Mouse (Mus musculus) urinary bladder, postnatal 25 days (tissue): ENCODE data around the gene Mycbp2.

ENCODE experiments used
- DNase-seq: peaks from one replicate; pipeline ENCODE4 v3.0.0; 2022; ENCODE audit warnings: low spot score

The Mycbp2 gene

DNA sequence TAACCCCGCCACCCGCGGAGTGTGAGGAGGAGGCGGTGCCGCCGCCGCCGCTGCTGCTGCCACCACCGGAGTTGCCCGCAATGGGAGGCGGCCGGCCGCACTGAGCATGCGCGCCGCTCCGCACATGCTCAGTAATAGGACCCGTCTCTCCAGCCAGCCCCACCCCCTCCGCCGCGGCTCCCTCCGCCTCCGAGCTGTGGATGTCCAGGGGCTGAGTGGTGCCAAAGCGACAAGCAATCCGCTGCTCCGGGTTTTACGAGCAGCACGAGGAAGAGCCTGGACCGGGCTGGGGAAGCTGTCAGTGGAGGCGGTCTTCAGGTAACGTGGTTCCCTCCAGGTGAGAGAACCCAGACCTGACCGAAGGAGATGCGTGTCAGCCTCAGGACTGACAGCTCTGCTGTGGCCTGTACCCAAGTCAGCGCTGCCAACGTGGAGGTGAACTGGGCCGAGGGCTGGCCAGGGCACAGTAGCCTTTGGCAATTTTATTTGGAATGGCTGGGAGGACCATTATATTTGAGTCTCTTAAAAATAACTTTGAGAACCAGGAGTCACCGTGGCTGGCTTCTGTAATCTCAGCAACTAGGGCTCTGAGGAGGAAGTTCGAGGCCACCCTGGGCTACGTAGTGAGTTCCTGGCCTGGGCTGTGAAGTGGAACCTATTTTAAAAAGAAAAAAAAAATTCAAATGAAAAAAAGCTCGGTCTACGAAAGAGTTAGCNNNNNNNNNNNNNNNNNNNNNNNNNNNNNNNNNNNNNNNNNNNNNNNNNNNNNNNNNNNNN lies at the start of gene Mycbp2:
TSS of gene Mycbp2 (minus strand) at position 86 of the 777 bp plus-strand sequence.
- DNase-seq = peak; percentile 96

- no peak for DNase-seq
Observed at GRCm38 (mm10) chr14:103392391-103392790, 45.8 kb upstream of the Mycbp2 start.

DNA sequence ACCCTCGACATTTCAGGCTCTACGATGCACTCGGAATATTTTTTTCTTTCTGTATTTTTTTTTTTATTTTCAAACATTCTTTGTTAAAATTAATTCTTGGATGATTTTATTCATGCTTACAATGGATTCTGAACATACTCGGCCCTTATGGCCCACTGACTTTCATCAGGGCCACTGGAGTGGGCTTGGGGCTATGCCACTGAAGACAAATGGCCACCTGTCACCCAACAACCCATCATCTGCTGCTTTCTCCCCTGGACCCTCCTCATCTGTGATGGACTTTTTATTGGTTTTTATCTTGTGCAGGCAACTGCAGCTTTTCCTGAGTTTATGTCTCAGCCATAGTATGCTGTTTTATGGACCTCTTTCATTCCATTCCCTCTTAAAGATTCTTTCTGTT lies 40.8 kb upstream of the Mycbp2 start:
- DNase-seq = no peak

- peak; percentile 36 for DNase-seq
Observed at GRCm38 (mm10) chr14:103386871-103387270, 40.3 kb upstream of the Mycbp2 start.

- no peak for DNase-seq
Observed at GRCm38 (mm10) chr14:103385084-103385610, 38.5 kb upstream of the Mycbp2 start.

GRCm38 (mm10) chr14:103378703-103379102 lies 32.1 kb upstream of the Mycbp2 start:
- no peak for DNase-seq

DNA sequence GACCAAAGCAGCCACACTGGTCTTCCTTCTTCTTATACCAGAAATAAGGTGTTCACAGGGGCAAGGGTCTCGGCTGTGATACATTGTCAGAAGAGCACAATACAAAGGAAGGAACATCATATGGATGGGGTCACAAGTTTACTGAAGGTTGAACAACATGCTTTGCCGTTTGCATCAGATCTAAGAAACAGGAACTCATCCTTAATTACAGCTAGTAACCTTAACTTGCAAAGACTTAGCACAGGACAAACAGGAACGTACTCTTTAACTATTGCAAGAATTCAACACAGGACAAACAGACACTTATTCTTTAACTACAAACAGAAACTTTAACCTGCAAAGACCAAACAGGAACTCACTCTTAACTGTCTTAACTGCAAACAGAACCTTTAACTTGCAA lies 30.2 kb upstream of the Mycbp2 start:
- no peak for DNase-seq

DNA sequence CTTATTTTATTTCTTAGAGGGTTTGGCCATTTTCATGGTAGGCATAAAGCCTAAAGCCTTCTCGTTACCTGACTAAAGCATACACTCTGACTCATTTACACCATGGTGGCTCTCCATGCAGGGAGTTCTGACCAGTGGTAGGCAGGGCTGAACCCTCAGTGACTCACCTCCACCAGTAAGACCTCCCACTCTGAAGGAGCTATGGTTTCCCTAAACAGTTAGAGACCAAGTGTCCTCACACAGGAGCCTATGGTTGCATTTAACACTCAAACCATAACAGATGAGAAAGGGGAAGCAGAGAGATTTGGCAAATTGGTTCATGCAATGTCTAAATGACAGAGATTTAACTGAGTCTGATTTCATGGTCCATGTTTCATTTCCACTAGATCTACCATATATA lies 28.9 kb upstream of the Mycbp2 start:
- DNase-seq = no peak

GRCm38 (mm10) chr14:103363199-103363598 lies 16.6 kb upstream of the Mycbp2 start:
- no peak for DNase-seq

DNA sequence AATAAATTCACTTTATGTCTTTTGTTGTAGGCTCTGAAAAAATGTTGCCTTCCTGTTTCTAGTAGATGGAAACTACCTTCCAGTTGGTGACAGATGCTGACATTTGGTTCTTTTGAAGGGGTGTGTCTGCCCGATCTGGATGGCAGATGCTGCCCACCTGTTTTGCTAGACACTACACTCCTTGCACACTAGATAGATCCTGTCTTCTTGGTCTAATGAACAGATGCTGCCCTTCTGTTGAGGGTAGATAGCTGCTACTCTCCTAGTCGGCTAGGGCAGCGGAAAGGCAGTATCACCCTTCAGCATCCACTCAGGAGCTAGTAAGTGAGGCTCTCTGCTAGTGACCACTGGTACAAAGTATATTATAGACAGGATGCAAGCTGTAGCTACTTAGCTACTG lies 9.5 kb upstream of the Mycbp2 start:
- DNase-seq = no peak

DNA sequence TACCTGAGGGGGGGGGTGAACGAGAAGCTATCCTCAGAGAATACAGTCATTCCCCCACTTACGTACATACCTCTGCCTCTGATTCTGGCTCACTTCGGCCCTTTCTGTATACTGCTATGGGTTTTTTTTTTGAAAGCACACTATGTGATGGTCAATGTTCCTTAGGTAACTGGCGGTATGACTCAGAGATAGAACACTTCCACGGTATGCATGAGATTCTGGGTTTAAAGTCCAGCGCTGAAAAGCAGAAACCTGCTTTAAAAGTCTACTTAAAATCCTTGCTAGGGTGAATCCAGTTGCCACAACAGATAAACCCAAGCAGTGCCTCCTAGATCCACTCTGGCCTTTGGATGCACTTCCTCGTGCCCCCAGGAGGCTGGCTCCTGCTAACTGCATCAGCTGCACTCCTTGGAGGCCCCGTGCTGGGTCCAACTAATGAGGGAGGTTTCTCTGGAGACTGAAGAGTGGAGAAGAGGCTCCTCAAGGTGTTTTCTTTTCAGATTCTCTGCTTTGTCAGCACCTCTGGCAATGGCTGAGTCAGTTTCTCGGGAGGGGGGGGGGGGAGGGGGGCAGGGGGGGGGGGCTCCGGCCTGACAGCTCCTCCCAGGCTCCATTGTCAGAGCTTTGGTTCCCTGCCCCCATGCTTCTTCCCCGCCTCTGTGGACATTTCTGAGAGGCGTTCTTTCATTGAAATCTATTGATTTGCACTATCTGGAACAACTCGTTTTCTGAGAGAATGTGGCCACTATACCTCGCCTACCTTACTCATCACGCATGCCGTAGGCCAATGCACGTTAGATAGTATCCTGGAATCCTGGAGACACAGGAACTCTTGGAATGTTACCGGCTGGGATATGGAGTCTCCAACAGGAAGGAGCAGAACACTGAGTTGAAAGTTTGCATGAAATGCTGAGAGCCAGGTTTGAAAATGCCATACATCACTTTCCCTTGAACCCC lies 8.1 kb upstream of the Mycbp2 start:
- no peak for DNase-seq

GRCm38 (mm10) chr14:103345858-103346728 lies 521 bp downstream of the Mycbp2 start:
- peak; percentile 47 for DNase-seq

- no peak for DNase-seq
Observed at GRCm38 (mm10) chr14:103345486-103345857, 1.1 kb downstream of the Mycbp2 start.

DNA sequence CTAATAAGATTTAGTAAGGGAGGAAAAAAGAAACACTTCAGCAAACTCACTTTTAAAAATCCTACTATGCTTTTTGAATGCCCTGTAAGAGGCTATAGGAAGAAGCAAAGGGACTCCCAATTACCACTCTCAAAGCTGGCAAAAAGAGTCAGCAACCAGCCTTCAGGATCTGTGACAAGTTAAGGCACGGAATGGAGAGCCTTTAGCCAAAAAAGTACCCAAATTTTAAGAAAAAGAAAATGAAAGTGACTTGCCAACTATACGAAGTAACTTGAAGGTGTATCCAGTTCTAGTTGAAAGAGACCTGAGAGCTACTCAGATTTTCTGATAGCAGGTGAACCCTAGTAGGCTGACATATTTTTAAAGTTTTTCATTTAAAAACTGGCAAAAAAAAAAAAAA lies 1.6 kb downstream of the Mycbp2 start:
- DNase-seq = no peak

- no peak for DNase-seq
Observed at GRCm38 (mm10) chr14:103343791-103344190, 2.8 kb downstream of the Mycbp2 start.

GRCm38 (mm10) chr14:103341385-103342294 lies 5.0 kb downstream of the Mycbp2 start:
- DNase-seq = no peak

DNA sequence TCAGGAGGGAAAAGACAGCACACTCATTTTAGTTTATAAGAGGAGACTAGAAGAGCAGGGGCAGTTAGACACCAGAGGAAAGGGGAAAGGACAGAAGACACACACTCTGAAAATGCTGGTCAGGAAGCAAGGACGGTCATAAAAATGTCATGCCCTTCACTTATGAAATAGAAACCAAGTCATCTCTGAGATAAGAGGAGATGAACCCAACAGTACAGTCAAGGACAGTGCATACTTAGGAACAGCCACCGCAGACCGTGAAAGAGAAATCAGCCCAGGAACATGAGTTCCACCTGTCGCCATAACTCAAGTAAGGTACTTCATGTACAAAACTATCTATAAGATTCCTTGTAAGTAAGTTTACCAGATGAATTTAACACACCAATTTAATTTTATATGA lies 33.7 kb downstream of the Mycbp2 start:
- DNase-seq = no peak

- no peak for DNase-seq
Observed at GRCm38 (mm10) chr14:103296227-103296626, 50.4 kb downstream of the Mycbp2 start.

- DNase-seq = no peak
Observed at GRCm38 (mm10) chr14:103286650-103287049, 60.0 kb downstream of the Mycbp2 start.

- DNase-seq = no peak
Observed at GRCm38 (mm10) chr14:103276667-103277066, 69.9 kb downstream of the Mycbp2 start.

DNA sequence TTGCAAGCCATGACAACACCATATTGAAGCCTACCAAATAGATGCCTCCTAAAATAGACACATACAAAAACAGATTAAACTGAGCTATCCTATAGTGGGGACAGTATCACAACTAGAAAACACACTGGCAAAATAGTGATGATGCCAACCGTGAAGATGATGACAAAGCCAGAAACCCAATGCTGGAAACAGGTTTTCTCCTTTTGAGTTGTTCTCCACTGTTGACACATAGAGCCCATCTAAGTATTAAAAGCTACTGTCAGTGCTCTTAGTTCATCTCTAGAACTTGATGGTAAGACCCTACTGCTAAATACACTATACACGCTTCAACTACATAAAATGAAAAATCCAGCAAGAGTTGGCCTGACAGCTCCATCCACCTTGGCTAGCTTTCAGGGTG lies 86.2 kb downstream of the Mycbp2 start:
- no peak for DNase-seq
